16 mouse cellular contexts compared by ENCODE assay signal in genomic region chr5:44872243-44872642, GRCm38 (mm10).
DNase-seq lines count a peak whose midpoint lies in the region; ATAC-seq and TF ChIP-seq lines count a peak whose summit lies in the region.
"Had no signal": no experiment of that assay in that cellular context is flagged by ENCODE, and none has a peak within 500 bp of the region (broad histone marks: within the 10 kb centered on the region; RNA-seq: fewer than 3 reads in every experiment).

No protein-coding gene starts in this region.

- H3K27me3 ChIP-seq in midbrain, postnatal 0 days (ENCODE audit: insufficient read depth, low read length), result no peaks in the 10 kb centered on the region
- no peaks in the 10 kb centered on the region for H3K27me3 ChIP-seq in hindbrain, embryonic 11.5 days (ENCODE audit: control insufficient read depth, insufficient read depth, low read length)
- H3K27me3 ChIP-seq: heart, embryonic 12.5 days had no signal

- ATAC-seq in midbrain, postnatal 0 days (ENCODE audit: low FRiP score), result no peak
- no peak for ATAC-seq in hindbrain, embryonic 11.5 days (ENCODE audit: low FRiP score)

- no peak overlapping the region for H3K9ac ChIP-seq in midbrain, postnatal 0 days (replicated peaks; ENCODE audit: low read length, poor library complexity, severe bottlenecking)
- no peak overlapping the region for H3K9ac ChIP-seq in hindbrain, embryonic 11.5 days (ENCODE audit: low read depth, low read length)
- H3K9ac ChIP-seq: heart, embryonic 12.5 days had no signal

- peak overlapping the region; percentile 51; the same call in 1 of the 2 replicates for H3K27ac ChIP-seq in midbrain, postnatal 0 days (ENCODE audit: low read depth, low read length)
- no peak overlapping the region for H3K27ac ChIP-seq in hindbrain, embryonic 11.5 days (ENCODE audit: low read depth, low read length)

- no peak overlapping the region for H3K4me3 ChIP-seq in midbrain, postnatal 0 days (ENCODE audit: low read depth, low read length)
- H3K4me3 ChIP-seq in hindbrain, embryonic 11.5 days (ENCODE audit: low read depth, low read length), result no peak overlapping the region
- H3K4me3 ChIP-seq: heart, embryonic 12.5 days had no signal

- H3K36me3 ChIP-seq in midbrain, postnatal 0 days (ENCODE audit: insufficient read depth, low read length), result no peaks in the 10 kb centered on the region
- no peaks in the 10 kb centered on the region for H3K36me3 ChIP-seq in hindbrain, embryonic 11.5 days (ENCODE audit: control insufficient read depth, insufficient read depth, low read length)
- H3K36me3 ChIP-seq: heart, embryonic 12.5 days had no signal

- WGBS in midbrain, postnatal 0 days, result 19% methylated on average over 7 of the region's 7 CpGs
- 67% methylated on average over 7 of the region's 7 CpGs for WGBS in hindbrain, embryonic 11.5 days

- peak; percentile 31 for DNase-seq in layer of hippocampus, adult 11-12 months (ENCODE audit: low spot score)
- no peak for DNase-seq in layer of hippocampus, postnatal 25 days (ENCODE audit: extremely low spot score in 1 of 2, low spot score in 1 of 2)
- peak; percentile 33 for DNase-seq in Muller cell, postnatal 12 days (ENCODE audit: inconsistent ontology term)
- DNase-seq in brain, embryonic 14.5 days (ENCODE audit: low read depth), result peak; percentile 58
- DNase-seq in midbrain, postnatal 0 days (ENCODE audit: low spot score), result no peak
- no peak for DNase-seq in adrenal gland, postnatal 36 days
- no peak for DNase-seq in hindbrain, embryonic 11.5 days (ENCODE audit: low spot score)
- DNase-seq: adrenal gland, postnatal 25 days; cerebellum, postnatal 10 days; embryo, embryonic 11 days; kidney, adult 8-10 months; kidney, postnatal 25 days; liver; lung, adult 18-20 months; lung, postnatal 36 days had no signal

- TF ChIP-seq CTCF in brain, embryonic 14.5 days (IDR thresholded peaks at IDR 0.05; ENCODE audit: borderline replicate concordance, extremely low read depth, insufficient read depth, insufficient read length), result no peak
- TF ChIP-seq CTCF in midbrain, postnatal 0 days (IDR thresholded peaks at IDR 0.05), result no peak

- no peaks in the 10 kb centered on the region for H3K9me3 ChIP-seq in midbrain, postnatal 0 days (ENCODE audit: low read length)
- no peaks in the 10 kb centered on the region for H3K9me3 ChIP-seq in hindbrain, embryonic 11.5 days (ENCODE audit: control insufficient read depth, low read length)
- H3K9me3 ChIP-seq: heart, embryonic 12.5 days had no signal

- no peak for TF ChIP-seq POLR2A in brain, embryonic 14.5 days (IDR thresholded peaks at IDR 0.05; ENCODE audit: borderline replicate concordance, extremely low read depth, insufficient read depth, insufficient read length, poor library complexity, severe bottlenecking)

- no peak overlapping the region for H3K4me2 ChIP-seq in midbrain, postnatal 0 days (ENCODE audit: low read depth, low read length, poor library complexity, severe bottlenecking)
- no peak overlapping the region for H3K4me2 ChIP-seq in hindbrain, embryonic 11.5 days (replicated peaks; ENCODE audit: low read depth, low read length)
- H3K4me2 ChIP-seq: heart, embryonic 12.5 days had no signal

- no peaks in the 10 kb centered on the region for H3K4me1 ChIP-seq in midbrain, postnatal 0 days (ENCODE audit: insufficient read depth, low read length)
- H3K4me1 ChIP-seq in hindbrain, embryonic 11.5 days (replicated peaks; ENCODE audit: control insufficient read depth, insufficient read depth, low read length), result no peaks in the 10 kb centered on the region
- H3K4me1 ChIP-seq: heart, embryonic 12.5 days had no signal

Comparison
In these comparisons a context has a peak if more than half of its experiments do, and no peak if none do; other contexts are left out.
1. DNase-seq: peak in layer of hippocampus, adult 11-12 months (single experiment), Muller cell, postnatal 12 days (single experiment) and brain, embryonic 14.5 days (single experiment); none in layer of hippocampus, postnatal 25 days (0 of 2), midbrain, postnatal 0 days (single experiment), adrenal gland, postnatal 36 days (0 of 2) and hindbrain, embryonic 11.5 days (single experiment).